Mouse (Mus musculus) 3T3-L1 (cell line): ENCODE measurements around the gene Arhgap4.
A peak's percentile ranks its signal among the peaks of the same experiment; 100 is the strongest.

Experiments used
- DNase-seq: peaks from one replicate; pipeline ENCODE4 v3.0.0-alpha.2; 2015; ENCODE audit warnings: low read depth, low spot score

Gene Arhgap4

GRCm38 (mm10) chrX:73914827-73915703, 6.6 kb downstream of the Arhgap4 start:
- peak; percentile 99 for DNase-seq

GRCm38 (mm10) chrX:73911588-73911987, 10.1 kb downstream of the Arhgap4 start:
- no peak for DNase-seq

- DNase-seq, result no peak
These were observed 10.5 kb downstream of the Arhgap4 start for GRCm38 (mm10) chrX:73911156-73911555.

- DNase-seq, result no peak
These were observed 11.2 kb downstream of the Arhgap4 start for GRCm38 (mm10) chrX:73910451-73910850.

GRCm38 (mm10) chrX:73910049-73910448, 11.6 kb downstream of the Arhgap4 start:
- DNase-seq, result no peak

- peak; percentile 40 for DNase-seq
These were observed 23.7 kb downstream of the Arhgap4 start for GRCm38 (mm10) chrX:73897959-73898358.

- peak; percentile 58 for DNase-seq
These were observed 26.0 kb downstream of the Arhgap4 start, which contains the start of gene L1cam for GRCm38 (mm10) chrX:73895719-73896118. Gene L1cam, minus strand, starts transcription at chrX:73896105.

- no peak for DNase-seq
These were observed 28.8 kb downstream of the Arhgap4 start for GRCm38 (mm10) chrX:73892833-73893232.

GRCm38 (mm10) chrX:73891551-73892152, 30.0 kb downstream of the Arhgap4 start, which contains the start of gene Avpr2:
Gene Avpr2, plus strand, starts transcription at chrX:73892102.
- no peak for DNase-seq

GRCm38 (mm10) chrX:73881463-73881862, 40.2 kb downstream of the Arhgap4 start:
- DNase-seq, result no peak

GRCm38 (mm10) chrX:73881036-73881427, 40.6 kb downstream of the Arhgap4 start:
- no peak for DNase-seq

- DNase-seq, result no peak
These were observed 41.3 kb downstream of the Arhgap4 start for GRCm38 (mm10) chrX:73880194-73881035.

GRCm38 (mm10) chrX:73877014-73877413, 44.7 kb downstream of the Arhgap4 start:
- DNase-seq, result no peak

- peak; percentile 57 for DNase-seq
These were observed 45.8 kb downstream of the Arhgap4 start for GRCm38 (mm10) chrX:73875881-73876280.

- DNase-seq, result no peak
These were observed 49.7 kb downstream of the Arhgap4 start for GRCm38 (mm10) chrX:73871956-73872355.

GRCm38 (mm10) chrX:73871474-73871873, 50.2 kb downstream of the Arhgap4 start:
- no peak for DNase-seq

GRCm38 (mm10) chrX:73869334-73869733, 52.3 kb downstream of the Arhgap4 start:
- peak; percentile 44 for DNase-seq

- DNase-seq, result no peak
These were observed 53.8 kb downstream of the Arhgap4 start for GRCm38 (mm10) chrX:73867852-73868251.

- DNase-seq, result no peak
These were observed 54.4 kb downstream of the Arhgap4 start for GRCm38 (mm10) chrX:73867256-73867655.

- no peak for DNase-seq
These were observed 57.0 kb downstream of the Arhgap4 start for GRCm38 (mm10) chrX:73864692-73865091.

GRCm38 (mm10) chrX:73855087-73855408, 66.6 kb downstream of the Arhgap4 start:
- DNase-seq, result no peak
